Mouse (Mus musculus) stomach, postnatal 0 days (tissue): Measurements from ENCODE around the gene Smg6. TPM values are rescaled to one million over a fixed set of nuclear protein-coding genes. Genes with fewer than 3 reads are reported as not detected.

Source experiments
- ATAC-seq: fragments of 200-750 bp; cut with Nextera tagmentation; 2 replicates; pipeline ENCODE4 v1.8.0; 2017; ENCODE audit not compliant: low FRiP score, low TSS enrichment
- DNase-seq: peaks from one replicate; pipeline ENCODE4 v3.0.0-alpha.2; 2016; ENCODE audit warnings: low spot score
- H3K27ac ChIP-seq: fragments of 300-500 bp; sonication (generic); replicated peaks from 2 replicates; pipeline ENCODE4 v1.5.1; 2014; ENCODE audit warnings: mild to moderate bottlenecking, control low read depth
- H3K27me3 ChIP-seq: fragments of 300-500 bp; sonication (generic); 2 replicates; pipeline ENCODE4 v1.6.1; 2014; ENCODE audit warnings: low read length; ENCODE audit not compliant: control insufficient read depth, insufficient read depth
- H3K36me3 ChIP-seq: fragments of 300-500 bp; sonication (generic); 2 replicates; pipeline ENCODE4 v1.6.1; 2014; ENCODE audit warnings: low read length, mixed read lengths; ENCODE audit not compliant: control insufficient read depth, insufficient read depth
- H3K4me1 ChIP-seq: fragments of 300-500 bp; sonication (generic); replicated peaks from 2 replicates; pipeline ENCODE4 v1.6.1; 2014; ENCODE audit warnings: antibody characterized with exemption; ENCODE audit not compliant: control insufficient read depth, insufficient read depth
- H3K4me2 ChIP-seq: fragments of 300-500 bp; sonication (generic); replicated peaks from 2 replicates; pipeline ENCODE4 v1.6.1; 2014; ENCODE audit warnings: low read depth, mild to moderate bottlenecking, control low read depth, moderate library complexity
- H3K4me3 ChIP-seq: fragments of 300-500 bp; sonication (generic); 2 replicates; pipeline ENCODE4 v1.5.1; 2014; ENCODE audit warnings: low read depth, low read length, control low read depth
- H3K9ac ChIP-seq: fragments of 300-500 bp; sonication (generic); 2 replicates; pipeline ENCODE4 v1.6.1; 2014; ENCODE audit warnings: mild to moderate bottlenecking, low read length, control low read depth, mixed read lengths
- H3K9me3 ChIP-seq: fragments of 300-500 bp; sonication (generic); 2 replicates; pipeline ENCODE4 v1.6.1; 2016; ENCODE audit warnings: low read length; ENCODE audit not compliant: control insufficient read depth
- CTCF ChIP-seq: IDR thresholded peaks from 2 replicates; pipeline ENCODE4 v1.5.1; 2016; ENCODE audit warnings: antibody characterized with exemption, low read depth, mild to moderate bottlenecking, moderate library complexity
- EP300 ChIP-seq: optimal IDR thresholded peaks from 2 replicates; pipeline ENCODE3; 2016; ENCODE audit warnings: antibody characterized with exemption
- WGBS: fragments of 180-500 bp; shearing (Covaris S2); extraction: QIAGEN DNeasy Blood & Tissue Kit; methylation state at CpG from one replicate; pipeline ENCODE4 v1.1.7; 2014; 5-methylcytosine and 5-hydroxymethylcytosine counted together
- polyA plus RNA-seq: library from polyadenylated mRNA; unstranded; fragments of >200 nt; fragmentation: Nextera tagmentation; extraction: Ambion mirVana; gene quantifications from 2 replicates; pipeline ENCODE4 v1.2.1, GENCODE M21; 2015

The Smg6 gene
- polyA plus RNA-seq, 1 experiment from 2014 or later, result 6.1 TPM

DNA sequence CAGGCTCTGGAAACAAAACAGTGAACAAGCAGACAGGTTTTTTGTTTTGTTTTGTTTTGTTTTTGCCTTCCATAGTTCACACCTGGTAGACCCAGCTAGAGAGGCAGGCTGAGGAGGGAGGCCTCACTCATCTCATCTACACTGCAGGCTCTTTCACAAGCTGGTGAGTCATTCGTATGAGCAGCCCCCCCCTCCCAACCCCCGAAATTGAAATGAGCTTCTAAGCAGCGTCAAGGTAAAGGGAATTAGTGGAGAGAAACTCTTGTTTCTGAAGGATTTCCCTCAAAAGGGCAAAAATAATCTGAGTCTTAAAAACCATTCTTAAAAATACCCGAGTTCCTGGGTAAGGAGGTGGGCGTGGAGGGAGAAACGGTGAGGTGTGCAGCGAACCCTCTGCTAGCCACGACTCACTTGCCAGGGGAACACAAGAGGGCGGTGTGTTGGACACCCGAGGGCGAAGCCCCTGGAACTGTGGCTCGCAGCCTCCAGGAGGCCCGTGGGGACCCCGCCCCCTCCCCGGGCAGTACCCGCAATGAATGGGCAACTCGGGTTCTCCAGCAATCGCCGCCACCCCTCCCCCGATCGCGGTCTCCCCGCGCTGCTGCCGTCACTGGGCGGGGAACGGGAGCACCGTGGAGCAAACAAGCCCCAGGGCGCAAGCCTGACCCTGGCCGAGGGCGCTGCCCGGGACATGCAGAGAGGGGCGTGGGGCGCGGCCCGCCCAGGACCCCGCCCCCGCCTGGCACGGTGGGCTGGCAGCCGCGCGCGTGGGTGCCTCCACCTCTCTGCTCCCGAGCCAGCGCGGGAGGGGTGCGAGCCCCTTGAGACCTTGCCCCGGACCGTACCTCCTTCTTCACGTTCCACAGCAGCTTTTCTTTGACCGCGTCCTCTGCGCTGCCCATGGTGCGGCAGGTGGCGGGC is 29.4 kb upstream of the Smg6 start:
- peak overlapping the region; percentile 83 for H3K4me3 ChIP-seq
- TF ChIP-seq EP300 (no peak), CTCF (peak; percentile 58)

DNA sequence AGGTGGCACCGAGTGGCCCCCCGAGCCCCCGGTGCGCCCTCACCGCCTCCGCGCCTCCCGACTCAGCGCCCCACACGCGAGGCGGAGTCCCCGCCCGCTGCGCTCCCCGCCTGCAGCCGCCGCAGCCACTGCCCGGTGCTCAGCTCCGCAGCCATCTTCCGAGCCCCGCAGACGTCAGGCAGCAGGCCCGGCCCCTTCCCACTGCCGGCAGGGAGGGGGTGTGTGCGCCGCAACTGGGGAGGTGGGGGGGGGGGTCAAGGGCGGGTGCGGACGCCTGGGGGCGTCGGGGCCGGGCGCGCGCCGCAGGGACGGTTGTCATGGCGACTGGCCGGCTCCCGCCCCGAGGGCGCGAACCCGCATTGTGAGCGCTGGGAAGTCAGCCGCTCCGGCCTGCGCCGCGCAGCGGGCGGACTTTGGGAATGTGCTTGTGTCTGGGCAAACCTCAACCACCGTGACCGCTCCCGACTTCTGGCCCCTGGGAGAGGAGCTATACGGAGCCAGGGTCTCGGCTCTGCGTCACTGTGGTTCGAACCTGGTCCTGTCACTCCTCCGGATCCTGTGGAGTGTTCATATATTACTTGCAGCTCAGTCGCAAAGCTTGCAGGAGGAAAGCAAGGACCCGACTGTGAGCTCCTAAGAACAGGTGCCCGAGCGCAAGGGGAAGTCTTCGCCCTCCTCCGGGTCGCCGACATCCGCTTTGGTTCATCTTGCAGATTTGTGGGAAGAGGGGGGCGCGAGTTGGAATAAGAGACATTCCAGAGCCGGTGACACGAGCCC is 28.5 kb upstream of the Smg6 start, which contains the start of gene Sgsm2:
Sgsm2 (minus strand) TSS at position 160 of the 777 bp plus-strand sequence.
- 0% methylated on average over 60 of the region's 74 CpGs for WGBS
- ATAC-seq, result peak; percentile 53

More for the DNA sequence above, 29.4 kb upstream of the Smg6 start:
- H3K36me3 ChIP-seq, result peaks cover 2% of the 10 kb centered on the region
- peak overlapping the region; percentile 97 for H3K4me2 ChIP-seq
- H3K9ac ChIP-seq, result peak overlapping the region; percentile 69
- WGBS, result 2% methylated on average over 47 of the region's 55 CpGs
- ATAC-seq (peak; percentile 72), DNase-seq (peak; percentile 85)
- H3K4me1 ChIP-seq, result no peaks in the 10 kb centered on the region; the same call in 1 of the 2 replicates
- H3K9me3 ChIP-seq, result no peaks in the 10 kb centered on the region
- H3K27ac ChIP-seq, result peak overlapping the region; percentile 89
- H3K27me3 ChIP-seq, result no peaks in the 10 kb centered on the region

DNA sequence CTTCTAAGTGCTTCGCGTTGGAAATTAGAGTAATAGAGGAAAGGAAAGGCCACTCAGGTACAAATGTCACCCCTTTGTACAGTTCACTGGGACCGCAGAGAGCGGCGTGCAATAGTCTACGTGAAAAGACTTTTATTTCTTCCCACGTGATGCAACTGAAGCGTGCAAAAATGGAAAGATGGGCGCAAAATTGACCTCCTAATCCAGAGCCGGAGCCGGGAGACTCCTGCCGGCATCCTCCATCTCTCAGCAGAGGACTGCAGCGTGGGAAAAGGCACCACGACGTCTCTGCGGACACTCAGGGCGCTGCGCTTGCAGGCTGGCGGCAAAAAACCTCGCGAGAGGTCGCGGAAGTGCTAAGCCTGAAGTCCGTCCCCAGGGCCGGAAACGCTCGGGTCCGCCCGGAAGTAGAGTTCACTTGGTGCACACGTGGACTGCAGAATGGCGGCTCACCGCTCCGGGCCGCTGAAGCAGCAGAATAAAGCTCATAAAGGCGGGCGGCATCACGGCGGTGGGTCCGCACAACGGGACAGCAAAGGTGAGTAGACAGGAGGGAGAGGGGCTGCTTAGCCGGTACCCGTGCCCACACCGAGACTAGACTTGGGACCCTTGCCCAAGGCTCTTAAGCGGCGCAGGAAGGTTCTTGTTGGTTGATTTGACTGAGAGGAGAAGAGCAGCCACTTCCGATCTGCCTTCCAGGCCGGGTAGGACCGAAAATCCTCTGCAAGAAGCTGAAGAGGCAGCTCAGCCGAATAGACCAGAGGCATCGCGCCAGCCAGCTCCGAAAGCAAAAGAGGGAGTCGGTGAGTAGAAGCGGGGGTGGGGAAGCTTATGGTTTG is 27.7 kb upstream of the Smg6 start, which contains the start of gene Tsr1:
Tsr1 (plus strand) TSS at position 394 of the 839 bp plus-strand sequence.
- H3K9ac ChIP-seq, result peak within 1 kb of the TSS; percentile 81
- H3K4me1 ChIP-seq, result no peaks in the 10 kb centered on the region; the same call in 1 of the 2 replicates
- peak within 1 kb of the TSS; percentile 83 for H3K4me3 ChIP-seq
- DNase-seq (peak; percentile 93), ATAC-seq (peak; percentile 85)
- peak within 1 kb of the TSS; percentile 89 for H3K27ac ChIP-seq
- H3K4me2 ChIP-seq, result peak within 1 kb of the TSS; percentile 97
- peaks cover 8% of the 10 kb centered on the region for H3K36me3 ChIP-seq
- TF ChIP-seq EP300, result no peak
- TF ChIP-seq CTCF, result peak; percentile 23; the same call in 1 of the 2 replicates
- WGBS, result under 1% methylated on average over 54 of the region's 54 CpGs
- H3K27me3 ChIP-seq, result no peaks in the 10 kb centered on the region
- no peaks in the 10 kb centered on the region for H3K9me3 ChIP-seq

More for the DNA sequence above, 28.5 kb upstream of the Smg6 start, which contains the start of gene Sgsm2:
- Histone ChIP-seq H3K4me3 (peak within 1 kb of the TSS; percentile 83), H3K27ac (peak within 1 kb of the TSS; percentile 89), H3K9ac (peak within 1 kb of the TSS; percentile 69), H3K27me3 (no peaks in the 10 kb centered on the region), H3K4me1 (no peaks in the 10 kb centered on the region; the same call in 1 of the 2 replicates), H3K36me3 (peaks cover 7% of the 10 kb centered on the region), H3K4me2 (peak within 1 kb of the TSS; percentile 97), H3K9me3 (no peaks in the 10 kb centered on the region)
- no peak for TF ChIP-seq EP300
- no peak for TF ChIP-seq CTCF
- DNase-seq, result peak; percentile 80

DNA sequence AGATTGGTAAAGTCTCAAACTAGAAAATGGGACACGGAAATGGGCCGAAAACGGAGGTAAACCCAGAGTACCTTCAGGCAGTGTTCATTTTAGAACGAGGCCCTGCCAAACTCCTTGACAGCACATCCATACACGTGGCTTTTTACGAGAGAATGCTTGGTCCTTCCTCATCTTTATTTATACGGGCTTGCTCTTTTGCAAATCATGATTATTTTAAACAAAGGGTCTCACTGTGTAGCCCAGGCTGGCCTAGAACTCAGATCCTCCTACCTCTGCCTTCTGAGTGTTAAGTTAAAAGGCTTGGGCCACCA is 27.2 kb upstream of the Smg6 start:
- ATAC-seq, result no peak
- peak overlapping the region; percentile 75 for H3K27ac ChIP-seq
- H3K4me1 ChIP-seq, result no peaks in the 10 kb centered on the region; the same call in 1 of the 2 replicates
- H3K4me3 ChIP-seq, result peak overlapping the region; percentile 83
- H3K4me2 ChIP-seq, result peak overlapping the region; percentile 97
- no peak for TF ChIP-seq CTCF
- no peak for TF ChIP-seq EP300
- H3K9me3 ChIP-seq, result no peaks in the 10 kb centered on the region
- no peak for DNase-seq
- peaks cover 8% of the 10 kb centered on the region for H3K36me3 ChIP-seq
- no peaks in the 10 kb centered on the region for H3K27me3 ChIP-seq
- H3K9ac ChIP-seq, result peak overlapping the region; percentile 81
- WGBS, result 2% methylated on average over 7 of the region's 7 CpGs

DNA sequence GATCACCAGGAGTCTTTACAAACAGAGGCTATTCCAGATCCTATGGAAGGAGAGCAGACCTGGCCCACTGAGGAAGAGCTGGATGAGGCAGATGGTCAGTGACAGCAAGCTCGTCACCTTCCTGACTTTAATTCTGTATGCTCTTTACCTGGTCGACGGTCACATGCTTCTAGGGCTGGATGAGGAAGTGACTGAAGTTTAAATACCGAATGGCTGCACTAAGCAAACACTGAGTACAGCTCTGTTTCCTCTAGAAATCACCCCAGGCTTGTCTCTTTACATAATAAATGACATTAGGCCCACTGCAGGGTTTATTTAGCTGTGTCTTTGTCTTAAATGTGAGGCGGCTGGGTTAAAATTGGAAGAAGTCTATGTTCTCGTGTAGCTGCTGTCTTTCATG is 24.1 kb upstream of the Smg6 start:
- DNase-seq (peak; percentile 40), ATAC-seq (peak; percentile 71)
- Histone ChIP-seq H3K4me3 (no peak overlapping the region), H3K9me3 (no peaks in the 10 kb centered on the region), H3K27me3 (no peaks in the 10 kb centered on the region), H3K27ac (peak overlapping the region; percentile 77), H3K4me2 (no peak overlapping the region; the same call in 1 of the 2 replicates), H3K36me3 (peaks cover 18% of the 10 kb centered on the region), H3K9ac (no peak overlapping the region), H3K4me1 (no peaks in the 10 kb centered on the region)
- 47% methylated on average over 6 of the region's 6 CpGs for WGBS
- TF ChIP-seq CTCF, result no peak
- no peak for TF ChIP-seq EP300
